Mouse (Mus musculus) limb, embryonic 13.5 days (tissue): ENCODE data around the gene Ndufb10. TPM values are rescaled to one million over a fixed set of nuclear protein-coding genes. Genes with fewer than 3 reads are reported as not detected.
A peak's percentile ranks its signal among the peaks of the same experiment; 100 is the strongest.

ENCODE experiments used
- ATAC-seq: fragments of 200-750 bp; cut with Nextera tagmentation; 2 replicates; pipeline ENCODE4 v1.8.0; 2017; ENCODE audit warnings: low read depth, moderate number of reproducible peaks, moderate TSS enrichment; ENCODE audit not compliant: low FRiP score
- H3K27ac ChIP-seq: fragments of 300-500 bp; sonication (generic); 2 replicates; pipeline ENCODE4 v1.5.1; 2015; ENCODE audit warnings: inconsistent platforms, mild to moderate bottlenecking, moderate library complexity
- H3K27me3 ChIP-seq: fragments of 300-500 bp; sonication (generic); 2 replicates; pipeline ENCODE4 v1.6.1; 2015; ENCODE audit warnings: mild to moderate bottlenecking, inconsistent platforms
- H3K36me3 ChIP-seq: fragments of 300-500 bp; sonication (generic); 2 replicates; pipeline ENCODE4 v1.6.1; 2015; ENCODE audit warnings: inconsistent platforms, mild to moderate bottlenecking, moderate library complexity
- H3K4me1 ChIP-seq: fragments of 300-500 bp; sonication (generic); 2 replicates; pipeline ENCODE4 v1.6.1; 2015; ENCODE audit warnings: inconsistent platforms
- H3K4me2 ChIP-seq: fragments of 300-500 bp; sonication (generic); replicated peaks from 2 replicates; pipeline ENCODE4 v1.6.1; 2015; ENCODE audit warnings: inconsistent platforms, mild to moderate bottlenecking, moderate library complexity
- H3K4me3 ChIP-seq: fragments of 300-500 bp; sonication (generic); 2 replicates; pipeline ENCODE4 v1.5.1; 2015; ENCODE audit warnings: moderate library complexity, mild to moderate bottlenecking, inconsistent platforms
- H3K9ac ChIP-seq: fragments of 300-500 bp; sonication (generic); 2 replicates; pipeline ENCODE4 v1.6.1; 2015; ENCODE audit warnings: mild to moderate bottlenecking, inconsistent platforms
- H3K9me3 ChIP-seq: fragments of 300-500 bp; sonication (generic); 2 replicates; pipeline ENCODE4 v1.6.1; 2016; ENCODE audit warnings: inconsistent platforms
- WGBS: fragments of 180-500 bp; shearing (Covaris S2); methylation state at CpG from one replicate; pipeline ENCODE4 v1.1.7; 2015; 5-methylcytosine and 5-hydroxymethylcytosine counted together
- polyA plus RNA-seq: library from polyadenylated mRNA; unstranded; fragments of >200 nt; fragmentation: Nextera tagmentation; extraction: Ambion mirVana; gene quantifications from 2 replicates; pipeline ENCODE4 v1.2.1, GENCODE M21; 2015

Gene Ndufb10
- polyA plus RNA-seq, 1 experiment from 2014 or later = 206 TPM

- Histone ChIP-seq H3K36me3 (peaks cover 57% of the 10 kb centered on the region), H3K27me3 (no peaks in the 10 kb centered on the region), H3K4me1 (peaks cover 24% of the 10 kb centered on the region), H3K27ac (no peak overlapping the region), H3K4me3 (no peak overlapping the region), H3K4me2 (no peak overlapping the region), H3K9ac (0 out of 2 replicates have a peak overlapping the region, but pooled peaks have one; percentile 35), H3K9me3 (no peaks in the 10 kb centered on the region)
- 71% methylated on average over 2 of the region's 2 CpGs for WGBS
- no peak for ATAC-seq
Observed at GRCm38 (mm10) chr17:24676187-24676586, 48.1 kb downstream of the Ndufb10 start.

- WGBS = 84% methylated on average over 7 of the region's 7 CpGs
- H3K9ac ChIP-seq = peak overlapping the region; percentile 53; the same call in 1 of the 2 replicates
- H3K9me3 ChIP-seq = no peaks in the 10 kb centered on the region
- H3K4me3 ChIP-seq = no peak overlapping the region
- no peak overlapping the region for H3K27ac ChIP-seq
- no peak overlapping the region for H3K4me2 ChIP-seq
- H3K27me3 ChIP-seq = no peaks in the 10 kb centered on the region
- peaks cover 34% of the 10 kb centered on the region for H3K4me1 ChIP-seq
- no peak for ATAC-seq
- H3K36me3 ChIP-seq = peaks cover 38% of the 10 kb centered on the region
Observed at GRCm38 (mm10) chr17:24674277-24674676, 50.0 kb downstream of the Ndufb10 start.

GRCm38 (mm10) chr17:24672141-24672540, 52.1 kb downstream of the Ndufb10 start:
- WGBS = 22% methylated on average over 5 of the region's 5 CpGs
- H3K36me3 ChIP-seq = peaks cover 16% of the 10 kb centered on the region

More at GRCm38 (mm10) chr17:24672141-24672540, 52.1 kb downstream of the Ndufb10 start:
- Histone ChIP-seq H3K4me2 (peak overlapping the region; percentile 94), H3K9me3 (no peaks in the 10 kb centered on the region), H3K27me3 (no peaks in the 10 kb centered on the region), H3K4me1 (peaks cover 42% of the 10 kb centered on the region), H3K9ac (0 out of 2 replicates have a peak overlapping the region, but pooled peaks have one; percentile 43), H3K27ac (no peak overlapping the region), H3K4me3 (no peak overlapping the region)
- no peak for ATAC-seq

Other genes with a start within 250 kb of the Ndufb10 start
- gene Mlst8, start 245.4 kb downstream of the Ndufb10 start, polyA plus RNA-seq = 33.1 and 35.6 TPM in 2 replicates
- gene Caskin1, start 235.9 kb downstream of the Ndufb10 start, polyA plus RNA-seq = 5.0 and 5.2 TPM in 2 replicates
- 96.2 and 103 TPM in 2 replicates for gene Traf7, start 196.5 kb downstream of the Ndufb10 start, polyA plus RNA-seq
- gene Rab26, start 190.3 kb downstream of the Ndufb10 start, polyA plus RNA-seq = 3.4 TPM in 2 replicates
- gene Pkd1, start 174.6 kb downstream of the Ndufb10 start, polyA plus RNA-seq = 22.3 and 36.6 TPM in 2 replicates
- 65.5 and 72.2 TPM in 2 replicates for gene Tsc2, start 91.8 kb downstream of the Ndufb10 start, polyA plus RNA-seq
- gene Nthl1, start 91.8 kb downstream of the Ndufb10 start, polyA plus RNA-seq = 23.7 and 25.0 TPM in 2 replicates
- gene Slc9a3r2, start 74.2 kb downstream of the Ndufb10 start, polyA plus RNA-seq = 58.1 and 59.3 TPM in 2 replicates
- 0.80 TPM in 2 replicates for gene Npw, start 66.0 kb downstream of the Ndufb10 start, polyA plus RNA-seq
- 22.2 and 24.7 TPM in 2 replicates for gene Zfp598, start 54.8 kb downstream of the Ndufb10 start, polyA plus RNA-seq
- gene Syngr3, start 34.5 kb downstream of the Ndufb10 start, polyA plus RNA-seq = 7.8 and 8.4 TPM in 2 replicates
- 46.6 and 48.1 TPM in 2 replicates for gene Gfer, start 28.3 kb downstream of the Ndufb10 start, polyA plus RNA-seq
- 2.5 and 3.1 TPM in 2 replicates for gene Noxo1, start 28.2 kb downstream of the Ndufb10 start, polyA plus RNA-seq
- gene Tbl3, start 16.8 kb downstream of the Ndufb10 start, polyA plus RNA-seq = 79.8 and 84.6 TPM in 2 replicates
- not detected in 2 replicates for gene Rnf151, start 6.4 kb downstream of the Ndufb10 start, polyA plus RNA-seq
- gene Rps2, start 6.4 kb downstream of the Ndufb10 start, polyA plus RNA-seq = 1,267 and 1,298 TPM in 2 replicates
- gene Rpl3l, start 3.3 kb upstream of the Ndufb10 start, polyA plus RNA-seq = not detected in 2 replicates
- 23.1 and 26.0 TPM in 2 replicates for gene Msrb1, start 12.2 kb upstream of the Ndufb10 start, polyA plus RNA-seq
- gene Hs3st6, start 28.5 kb upstream of the Ndufb10 start, polyA plus RNA-seq = 2.6 and 3.7 TPM in 2 replicates
- not detected in 2 replicates for gene Meiob, start 79.8 kb upstream of the Ndufb10 start, polyA plus RNA-seq
- 27.6 and 28.0 TPM in 2 replicates for gene Hagh, start 115.7 kb upstream of the Ndufb10 start, polyA plus RNA-seq
- 18.4 and 20.4 TPM in 2 replicates for gene Fahd1, start 125.9 kb upstream of the Ndufb10 start, polyA plus RNA-seq
- 0.26 and 0.50 TPM in 2 replicates for gene Igfals, start 141.5 kb upstream of the Ndufb10 start, polyA plus RNA-seq
- 49.6 and 49.8 TPM in 2 replicates for gene Nubp2, start 161.9 kb upstream of the Ndufb10 start, polyA plus RNA-seq
- gene Spsb3, start 162.2 kb upstream of the Ndufb10 start, polyA plus RNA-seq = 38.5 and 40.0 TPM in 2 replicates
- gene Eme2, start 170.6 kb upstream of the Ndufb10 start, polyA plus RNA-seq = 33.9 and 35.6 TPM in 2 replicates
- gene Mrps34, start 170.6 kb upstream of the Ndufb10 start, polyA plus RNA-seq = 80.4 and 83.3 TPM in 2 replicates
- gene Nme3, start 172.0 kb upstream of the Ndufb10 start, polyA plus RNA-seq = 35.5 and 38.2 TPM in 2 replicates
- gene Mapk8ip3, start 212.5 kb upstream of the Ndufb10 start, polyA plus RNA-seq = 42.7 and 45.2 TPM in 2 replicates
- 224 and 236 TPM in 2 replicates for gene Jpt2, start 236.2 kb upstream of the Ndufb10 start, polyA plus RNA-seq